Mouse (Mus musculus): ENCODE measurements at regions not wholly inside any gene's neighbourhood (a gene's known extent, or its start where the extent isn't known, plus 50 kb on each side); places are given as distances from the start of the nearest gene placed in this dataset.

DNA sequence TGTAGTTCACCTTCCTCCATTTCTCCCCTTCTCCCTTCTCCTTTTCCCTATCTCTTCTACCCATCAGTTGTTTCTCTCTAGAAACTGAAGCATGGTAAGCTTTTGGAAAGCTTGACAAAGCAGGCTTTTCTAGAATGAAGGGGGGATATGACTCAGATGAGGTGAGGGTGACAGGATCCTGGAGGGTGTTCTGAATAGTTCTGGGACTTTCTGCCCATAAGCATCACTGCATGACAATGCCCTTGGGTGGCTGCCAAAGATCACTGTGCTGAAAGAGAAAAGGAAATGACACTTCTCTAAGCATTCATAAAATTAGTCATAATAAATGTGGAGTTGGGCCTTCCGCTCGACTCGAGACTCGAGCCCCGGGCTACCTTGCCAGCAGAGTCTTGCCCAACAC, 67.7 kb upstream of the Gpr158 start:
- Histone ChIP-seq H3K79me3 (ENCODE audit: low read depth) (no peaks in the 10 kb centered on the region), H3ac (ENCODE audit: control insufficient read depth, insufficient read length, low read depth) (no peak overlapping the region), H3K36me3 (ENCODE audit: control insufficient read depth, insufficient read depth) (no peaks in the 10 kb centered on the region), H3K79me2 (ENCODE audit: control insufficient read depth, insufficient read depth) (no peaks in the 10 kb centered on the region), H3K4me3 (ENCODE audit: insufficient read depth, poor library complexity, severe bottlenecking) (no peak overlapping the region), H3K27me3 (ENCODE audit: control insufficient read depth, insufficient read depth, insufficient read length) (no peaks in the 10 kb centered on the region)
- TF ChIP-seq CTCF (IDR thresholded peaks at IDR 0.05; ENCODE audit: control insufficient read depth, insufficient read depth, insufficient read length), result no peak
- TF ChIP-seq MAX (IDR thresholded peaks at IDR 0.05), result no peak
- TF ChIP-seq MYOG (IDR thresholded peaks at IDR 0.05; ENCODE audit: control insufficient read depth, extremely low read depth, insufficient read length), result no peak
- no peak for TF ChIP-seq USF1 (IDR thresholded peaks at IDR 0.05; ENCODE audit: low read depth)
- TF ChIP-seq MYOD1 (IDR thresholded peaks at IDR 0.05; ENCODE audit: control insufficient read depth, insufficient read length, low read depth), result no peak
